Comparison of ENCODE assay signal across 13 mouse cellular contexts in the genomic region with DNA sequence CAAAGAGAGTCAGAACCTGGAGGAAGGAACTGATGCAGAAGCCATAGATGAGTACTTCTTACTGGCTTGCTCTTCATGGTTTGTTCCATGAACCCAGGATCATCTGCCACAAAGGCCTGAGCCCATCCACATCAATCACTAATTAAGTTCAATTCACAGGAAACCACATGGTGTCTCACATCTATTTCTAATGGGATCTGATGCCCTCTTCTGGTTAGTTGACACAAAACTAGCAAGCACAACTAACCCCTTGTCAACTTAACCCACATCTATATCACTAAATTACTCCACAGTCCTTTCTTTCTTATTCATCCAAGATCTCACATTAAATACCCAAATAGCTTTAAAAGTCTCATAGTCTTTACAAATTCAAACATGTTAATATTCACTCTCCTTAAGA. TPM values are rescaled to one million over a fixed set of nuclear protein-coding genes. Genes with fewer than 3 reads are reported as not detected.
DNase-seq lines count a peak whose midpoint lies in the region; ATAC-seq and TF ChIP-seq lines count a peak whose summit lies in the region.
"Had no signal": no experiment of that assay in that cellular context is flagged by ENCODE, and none has a peak within 500 bp of the region (broad histone marks: within the 10 kb centered on the region; RNA-seq: fewer than 3 reads in every experiment).

No protein-coding gene starts in this region.

- in situ Hi-C loops in ES-E14 (cut with MboI; ENCODE audit: low sequenced_read_pairs in 2 of 2, unreplicated experiment in 2 of 2): no loop called here

- no peak overlapping the region for H3K9ac ChIP-seq in heart, postnatal 0 days (replicated peaks; ENCODE audit: low read depth, low read length)
- no peak overlapping the region for H3K9ac ChIP-seq in heart, embryonic 11.5 days (ENCODE audit: low read depth, low read length)
- no peak overlapping the region for H3K9ac ChIP-seq in ES-E14 (ENCODE audit: insufficient read depth, low read depth, low read length, poor library complexity, severe bottlenecking)
- no peak overlapping the region for H3K9ac ChIP-seq in lung, postnatal 0 days (replicated peaks; ENCODE audit: low read depth)
- H3K9ac ChIP-seq: heart, embryonic 15.5 days had no signal

- intact Hi-C loops in gastrocnemius, postnatal 14 days (cut with DNase I; ENCODE audit: low total_unique reads): loop anchor here (10.0 kb wide), 1 partner anchor 219 kb away; no protein-coding TSS in a partner anchor

- H3K36me3 ChIP-seq in heart, postnatal 0 days (replicated peaks; ENCODE audit: control insufficient read depth, insufficient read depth, low read length): no peaks in the 10 kb centered on the region
- H3K36me3 ChIP-seq in heart, embryonic 11.5 days (ENCODE audit: control insufficient read depth, insufficient read depth, low read length): no peaks in the 10 kb centered on the region
- no peaks in the 10 kb centered on the region for H3K36me3 ChIP-seq in ES-E14 (ENCODE audit: control insufficient read depth, insufficient read depth, low read length, poor library complexity, severe bottlenecking)
- no peaks in the 10 kb centered on the region for H3K36me3 ChIP-seq in lung, postnatal 0 days (ENCODE audit: insufficient read depth, low read length)
- H3K36me3 ChIP-seq: forebrain, embryonic 10.5 days; G1E; heart, embryonic 15.5 days; midbrain, embryonic 10.5 days had no signal

- peak; percentile 34 for TF ChIP-seq CTCF in heart, postnatal 0 days (IDR thresholded peaks at IDR 0.05; ENCODE audit: low read depth)
- peak; percentile 53 for TF ChIP-seq CTCF in lung, postnatal 0 days (IDR thresholded peaks at IDR 0.05)

- H3K9me3 ChIP-seq in heart, postnatal 0 days (replicated peaks; ENCODE audit: control insufficient read depth, low read length): no peaks in the 10 kb centered on the region
- no peaks in the 10 kb centered on the region for H3K9me3 ChIP-seq in heart, embryonic 11.5 days (replicated peaks; ENCODE audit: control insufficient read depth, low read length)
- H3K9me3 ChIP-seq in ES-E14 (ENCODE audit: control insufficient read depth, insufficient read depth, low read depth, low read length): no peaks in the 10 kb centered on the region
- no peaks in the 10 kb centered on the region for H3K9me3 ChIP-seq in lung, postnatal 0 days (ENCODE audit: low read length)
- H3K9me3 ChIP-seq: forebrain, embryonic 10.5 days; G1E; heart, embryonic 15.5 days; midbrain, embryonic 10.5 days had no signal

- H3K4me2 ChIP-seq in heart, postnatal 0 days (ENCODE audit: low read depth, low read length): no peak overlapping the region
- H3K4me2 ChIP-seq in heart, embryonic 11.5 days: no peak overlapping the region
- H3K4me2 ChIP-seq in lung, postnatal 0 days (replicated peaks; ENCODE audit: low read depth, low read length): no peak overlapping the region
- H3K4me2 ChIP-seq: heart, embryonic 15.5 days had no signal

- no peak overlapping the region for H3K4me3 ChIP-seq in heart, postnatal 0 days (ENCODE audit: low read depth, low read length)
- no peak overlapping the region for H3K4me3 ChIP-seq in heart, embryonic 11.5 days (ENCODE audit: low read depth, low read length)
- no peak overlapping the region for H3K4me3 ChIP-seq in ES-E14 (ENCODE audit: insufficient read depth in 1 of 2, low read depth in 1 of 2, low read length in 2 of 2, poor library complexity in 1 of 2, severe bottlenecking in 1 of 2)
- H3K4me3 ChIP-seq in lung, postnatal 0 days (ENCODE audit: low read depth, low read length): no peak overlapping the region
- H3K4me3 ChIP-seq: forebrain, embryonic 10.5 days; heart, embryonic 15.5 days; midbrain, embryonic 10.5 days had no signal

- H3K27ac ChIP-seq in heart, postnatal 0 days (ENCODE audit: low read depth): no peak overlapping the region
- no peak overlapping the region for H3K27ac ChIP-seq in heart, embryonic 11.5 days (ENCODE audit: low read depth, low read length)
- no peak overlapping the region for H3K27ac ChIP-seq in ES-E14 (ENCODE audit: insufficient read depth, low read depth, low read length, poor library complexity, severe bottlenecking)
- no peak overlapping the region for H3K27ac ChIP-seq in lung, postnatal 0 days (ENCODE audit: low read length)
- H3K27ac ChIP-seq: forebrain, embryonic 10.5 days; heart, embryonic 15.5 days; midbrain, embryonic 10.5 days had no signal

- H3K27me3 ChIP-seq in heart, postnatal 0 days (ENCODE audit: control insufficient read depth, insufficient read depth, low read length): no peaks in the 10 kb centered on the region
- no peaks in the 10 kb centered on the region for H3K27me3 ChIP-seq in heart, embryonic 11.5 days (ENCODE audit: control insufficient read depth, insufficient read depth, low read length)
- H3K27me3 ChIP-seq in lung, postnatal 0 days (replicated peaks; ENCODE audit: insufficient read depth, low read length): no peaks in the 10 kb centered on the region
- H3K27me3 ChIP-seq: heart, embryonic 15.5 days had no signal

- no peak for ATAC-seq in heart, postnatal 0 days (ENCODE audit: insufficient read depth, low read depth)
- no peak for ATAC-seq in heart, embryonic 11.5 days (replicated peaks; ENCODE audit: insufficient number of reproducible peaks, low FRiP score, low TSS enrichment)
- ATAC-seq in lung, postnatal 0 days: no peak

- no peaks in the 10 kb centered on the region for H3K4me1 ChIP-seq in heart, postnatal 0 days (ENCODE audit: control insufficient read depth, insufficient read depth)
- no peaks in the 10 kb centered on the region for H3K4me1 ChIP-seq in heart, embryonic 11.5 days (ENCODE audit: control insufficient read depth, insufficient read depth, low read length)
- no peaks in the 10 kb centered on the region for H3K4me1 ChIP-seq in ES-E14 (ENCODE audit: control insufficient read depth in 2 of 2, insufficient read depth in 2 of 2, low read length in 2 of 2, poor library complexity in 1 of 2)
- no peaks in the 10 kb centered on the region for H3K4me1 ChIP-seq in lung, postnatal 0 days (ENCODE audit: insufficient read depth, low read depth, low read length)
- H3K4me1 ChIP-seq: heart, embryonic 15.5 days had no signal

- TF ChIP-seq EP300 in heart, postnatal 0 days (IDR thresholded peaks at IDR 0.05; ENCODE audit: low read depth): no peak
- TF ChIP-seq EP300 in lung, postnatal 0 days (IDR thresholded peaks at IDR 0.05): no peak

- no peak for DNase-seq in heart, postnatal 0 days (ENCODE audit: low spot score)
- DNase-seq in 3T3-L1 (ENCODE audit: low read depth, low spot score) (peak; percentile 54), ES-E14 (ENCODE audit: low read depth, low spot score) (peak; percentile 13)
- DNase-seq in lung, postnatal 0 days (ENCODE audit: low spot score): peak; percentile 26
- DNase-seq in right cerebral cortex, postnatal 4 days: no peak
- DNase-seq in urinary bladder, postnatal 25 days (ENCODE audit: low spot score): no peak
- no peak for DNase-seq in gastrocnemius, postnatal 14 days
- DNase-seq: kidney, adult 18-20 months had no signal

TF ChIP-seq in ES-E14, 5 proteins besides CTCF, POLR2A, EP300 and RAD21:
- TF ChIP-seq HCFC1 (IDR thresholded peaks at IDR 0.05; ENCODE audit: borderline replicate concordance, insufficient read depth, low read length) (no peak), CHD2 (IDR thresholded peaks at IDR 0.05; ENCODE audit: low read depth, low read length) (no peak), MAFK (IDR thresholded peaks at IDR 0.05; ENCODE audit: insufficient read depth, low read depth, low read length) (no peak)
TF ChIP-seq in ES-E14: peak in this region for 0.

RNA-seq across cellular contexts. Expression of gene Cd200, which starts 4.6 kb away (rescaled TPM):
- total RNA-seq in heart, postnatal 0 days (2014; rRNA removed; ENCODE audit: low replicate concordance): 18.0 and 31.0 TPM in 2 replicates
- polyA plus RNA-seq in heart, postnatal 0 days (2015; fragmentation: Nextera tagmentation; extraction: Ambion mirVana): 67.7 TPM in 2 replicates
- 9.9 and 11.4 TPM in 2 replicates for polyA plus RNA-seq in heart, embryonic 11.5 days (2014; fragmentation: Nextera tagmentation; extraction: Ambion mirVana)
- total RNA-seq in ES-E14 (2012; rRNA removed): 1.2 and 13.3 TPM in 2 replicates
- 338 and 424 TPM in 2 replicates for polyA plus RNA-seq in lung, postnatal 0 days (2015; fragmentation: Nextera tagmentation; extraction: Ambion mirVana)
- total RNA-seq in gastrocnemius, postnatal 14 days (2021): 10 to 100 TPM; 31.6 to 41.3 TPM
- total RNA-seq: G1E had no signal
- polyA plus RNA-seq: G1E had no signal

Comparison
In these comparisons a context has a peak if more than half of its experiments do, and no peak if none do; other contexts are left out.
1. DNase-seq: peak in 3T3-L1 (single experiment), ES-E14 (single experiment) and lung, postnatal 0 days (single experiment); none in heart, postnatal 0 days (single experiment), right cerebral cortex, postnatal 4 days (single experiment), urinary bladder, postnatal 25 days (single experiment) and gastrocnemius, postnatal 14 days (single experiment).